Mouse (Mus musculus): Measurements from ENCODE around the gene Ceacam1.
"Not testable (repeated sequence)": the region's sequence is repeated elsewhere in the genome, so short reads cannot be mapped to it uniquely, and the experiment has no call there.

The Ceacam1 gene

GRCm38 (mm10) chr7:25440816-25441153, 36.6 kb downstream of the Ceacam1 start:
- in situ Hi-C loops (cut with MboI, MseI) = no loop called here

GRCm38 (mm10) chr7:25439978-25440815, 37.2 kb downstream of the Ceacam1 start:
- in situ Hi-C loops (cut with MboI, MseI) = no loop called here

- in situ Hi-C loops (cut with MboI, MseI) = no loop called here
Observed at GRCm38 (mm10) chr7:25439124-25439822, 38.1 kb downstream of the Ceacam1 start.

- in situ Hi-C loops (cut with MboI, MseI) = no loop called here
Observed at GRCm38 (mm10) chr7:25436704-25437103, 40.7 kb downstream of the Ceacam1 start.

GRCm38 (mm10) chr7:25436226-25436625, 41.2 kb downstream of the Ceacam1 start:
- in situ Hi-C loops (cut with MboI, MseI) = no loop called here

GRCm38 (mm10) chr7:25435546-25435851, 41.9 kb downstream of the Ceacam1 start:
- in situ Hi-C loops (cut with MboI, MseI) = no loop called here

GRCm38 (mm10) chr7:25434654-25435545, 42.5 kb downstream of the Ceacam1 start:
- in situ Hi-C loops (cut with MboI, MseI) = loop anchor here (5.0 kb wide), 1 partner anchor 102 kb away; the partner anchor contains the start of gene Ceacam2

GRCm38 (mm10) chr7:25433781-25434560, 43.4 kb downstream of the Ceacam1 start:
- in situ Hi-C loops (cut with MboI, MseI) = loop anchor here (5.0 kb wide), 1 partner anchor 103 kb away; the partner anchor contains the start of gene Ceacam2

GRCm38 (mm10) chr7:25433007-25433541, 44.3 kb downstream of the Ceacam1 start:
- in situ Hi-C loops (cut with MboI, MseI) = loop anchor here (5.0 kb wide), 1 partner anchor 104 kb away; the partner anchor contains the start of gene Ceacam2

- in situ Hi-C loops (cut with MboI, MseI) = loop anchor here (5.0 kb wide), 1 partner anchor 105 kb away; the partner anchor contains the start of gene Ceacam2
Observed at GRCm38 (mm10) chr7:25432381-25432780, 45.0 kb downstream of the Ceacam1 start.

- in situ Hi-C loops (cut with MboI, MseI) = loop anchor here (5.0 kb wide), 1 partner anchor 107 kb away; the partner anchor contains the start of gene Ceacam2
Observed at GRCm38 (mm10) chr7:25429886-25430784, 47.3 kb downstream of the Ceacam1 start.

- in situ Hi-C loops (cut with MboI, MseI) = no loop called here
Observed at GRCm38 (mm10) chr7:25428321-25428720, 49.1 kb downstream of the Ceacam1 start.

- in situ Hi-C loops (cut with MboI, MseI) = no loop called here
Observed at GRCm38 (mm10) chr7:25427144-25427543, 50.3 kb downstream of the Ceacam1 start.

- in situ Hi-C loops (cut with MboI, MseI) = not testable (repeated sequence)
Observed at GRCm38 (mm10) chr7:25426380-25426779, 51.0 kb downstream of the Ceacam1 start.

GRCm38 (mm10) chr7:25424429-25424828, 53.0 kb downstream of the Ceacam1 start:
- in situ Hi-C loops (cut with MboI, MseI) = loop anchor here (5.0 kb wide), 2 partner anchors 53 to 173 kb away; partner anchors contain the start of gene Ceacam1

GRCm38 (mm10) chr7:25422286-25422841, 55.0 kb downstream of the Ceacam1 start:
- in situ Hi-C loops (cut with MboI, MseI) = loop anchor here (5.0 kb wide), 2 partner anchors 55 to 175 kb away; partner anchors contain the start of gene Ceacam1

- in situ Hi-C loops (cut with MboI, MseI) = loop anchor here (5.0 kb wide), 2 partner anchors 57 to 177 kb away; partner anchors contain the start of gene Ceacam1
Observed at GRCm38 (mm10) chr7:25419943-25420342, 57.5 kb downstream of the Ceacam1 start.

GRCm38 (mm10) chr7:25419536-25419935, 57.9 kb downstream of the Ceacam1 start:
- in situ Hi-C loops (cut with MboI, MseI) = no loop called here

GRCm38 (mm10) chr7:25417597-25417996, 59.8 kb downstream of the Ceacam1 start:
- in situ Hi-C loops (cut with MboI, MseI) = no loop called here

All from T-helper 1 cell (primary cell).